Mouse (Mus musculus): Measurements from ENCODE around the gene N4bp2. TPM values are rescaled to one million over a fixed set of nuclear protein-coding genes. Genes with fewer than 3 reads are reported as not detected.

The N4bp2 gene
- polyA plus RNA-seq, 1 experiment, result 22.0 TPM

- no peak for DNase-seq
- H3K4me3 ChIP-seq (ENCODE audit: control insufficient read depth, insufficient read depth, low read length), result no peak overlapping the region
- no peaks in the 10 kb centered on the region for H3K4me1 ChIP-seq (replicated peaks; ENCODE audit: control insufficient read depth, insufficient read depth, low read length)
- TF ChIP-seq POLR2A (IDR thresholded peaks at IDR 0.05; ENCODE audit: control insufficient read depth, extremely low read depth, insufficient read depth, low read length, poor library complexity) (no peak), CTCF (IDR thresholded peaks at IDR 0.05; ENCODE audit: borderline replicate concordance, control insufficient read depth, extremely low read depth, insufficient read depth, low read length, poor library complexity) (no peak)
- no peaks in the 10 kb centered on the region for H3K27me3 ChIP-seq (ENCODE audit: control insufficient read depth, insufficient read depth, low read length)
- H3K36me3 ChIP-seq (ENCODE audit: control insufficient read depth, insufficient read depth, low read length), result no peaks in the 10 kb centered on the region
- no peak overlapping the region for H3K27ac ChIP-seq (ENCODE audit: control insufficient read depth, insufficient read depth, low read length)
- 94% methylated on average over 5 of the region's 5 CpGs for WGBS
These were observed 7.5 kb upstream of the N4bp2 start for GRCm38 (mm10) chr5:65755859-65756258.

GRCm38 (mm10) chr5:65757110-65757509 is 6.2 kb upstream of the N4bp2 start:
- no peaks in the 10 kb centered on the region for H3K27me3 ChIP-seq (ENCODE audit: control insufficient read depth, insufficient read depth, low read length)
- no peak overlapping the region for H3K4me3 ChIP-seq (ENCODE audit: control insufficient read depth, insufficient read depth, low read length)
- WGBS, result 94% methylated on average over 1 of the region's 1 CpGs
- no peaks in the 10 kb centered on the region for H3K36me3 ChIP-seq (ENCODE audit: control insufficient read depth, insufficient read depth, low read length)
- H3K27ac ChIP-seq (ENCODE audit: control insufficient read depth, insufficient read depth, low read length), result no peak overlapping the region
- DNase-seq, result no peak
- H3K4me1 ChIP-seq (replicated peaks; ENCODE audit: control insufficient read depth, insufficient read depth, low read length), result no peaks in the 10 kb centered on the region
- no peak for TF ChIP-seq CTCF (IDR thresholded peaks at IDR 0.05; ENCODE audit: borderline replicate concordance, control insufficient read depth, extremely low read depth, insufficient read depth, low read length, poor library complexity)
- no peak for TF ChIP-seq POLR2A (IDR thresholded peaks at IDR 0.05; ENCODE audit: control insufficient read depth, extremely low read depth, insufficient read depth, low read length, poor library complexity)

GRCm38 (mm10) chr5:65760041-65760440 is 3.3 kb upstream of the N4bp2 start:
- peaks cover 3% of the 10 kb centered on the region; the same call in 1 of the 2 replicates for H3K4me1 ChIP-seq (replicated peaks; ENCODE audit: control insufficient read depth, insufficient read depth, low read length)
- TF ChIP-seq CTCF (IDR thresholded peaks at IDR 0.05; ENCODE audit: borderline replicate concordance, control insufficient read depth, extremely low read depth, insufficient read depth, low read length, poor library complexity) (no peak), POLR2A (IDR thresholded peaks at IDR 0.05; ENCODE audit: control insufficient read depth, extremely low read depth, insufficient read depth, low read length, poor library complexity) (no peak)
- no peak overlapping the region for H3K27ac ChIP-seq (ENCODE audit: control insufficient read depth, insufficient read depth, low read length)
- WGBS, result 99% methylated on average over 4 of the region's 4 CpGs
- DNase-seq, result no peak
- no peak overlapping the region for H3K4me3 ChIP-seq (ENCODE audit: control insufficient read depth, insufficient read depth, low read length)
- H3K36me3 ChIP-seq (ENCODE audit: control insufficient read depth, insufficient read depth, low read length), result no peaks in the 10 kb centered on the region
- H3K27me3 ChIP-seq (ENCODE audit: control insufficient read depth, insufficient read depth, low read length), result no peaks in the 10 kb centered on the region

GRCm38 (mm10) chr5:65760599-65760998 is 2.7 kb upstream of the N4bp2 start:
- peaks cover 3% of the 10 kb centered on the region; the same call in 1 of the 2 replicates for H3K4me1 ChIP-seq (replicated peaks; ENCODE audit: control insufficient read depth, insufficient read depth, low read length)
- DNase-seq, result no peak
- WGBS, result 94% methylated on average over 2 of the region's 2 CpGs
- TF ChIP-seq CTCF (IDR thresholded peaks at IDR 0.05; ENCODE audit: borderline replicate concordance, control insufficient read depth, extremely low read depth, insufficient read depth, low read length, poor library complexity) (no peak), POLR2A (IDR thresholded peaks at IDR 0.05; ENCODE audit: control insufficient read depth, extremely low read depth, insufficient read depth, low read length, poor library complexity) (no peak)
- H3K4me3 ChIP-seq (ENCODE audit: control insufficient read depth, insufficient read depth, low read length), result no peak overlapping the region
- H3K36me3 ChIP-seq (ENCODE audit: control insufficient read depth, insufficient read depth, low read length), result no peaks in the 10 kb centered on the region
- no peak overlapping the region for H3K27ac ChIP-seq (ENCODE audit: control insufficient read depth, insufficient read depth, low read length)
- H3K27me3 ChIP-seq (ENCODE audit: control insufficient read depth, insufficient read depth, low read length), result no peaks in the 10 kb centered on the region

GRCm38 (mm10) chr5:65761020-65761419 is 2.3 kb upstream of the N4bp2 start:
- H3K4me3 ChIP-seq (ENCODE audit: control insufficient read depth, insufficient read depth, low read length), result no peak overlapping the region
- H3K27me3 ChIP-seq (ENCODE audit: control insufficient read depth, insufficient read depth, low read length), result no peaks in the 10 kb centered on the region
- no peaks in the 10 kb centered on the region for H3K36me3 ChIP-seq (ENCODE audit: control insufficient read depth, insufficient read depth, low read length)
- no peak for TF ChIP-seq CTCF (IDR thresholded peaks at IDR 0.05; ENCODE audit: borderline replicate concordance, control insufficient read depth, extremely low read depth, insufficient read depth, low read length, poor library complexity)
- no peak for TF ChIP-seq POLR2A (IDR thresholded peaks at IDR 0.05; ENCODE audit: control insufficient read depth, extremely low read depth, insufficient read depth, low read length, poor library complexity)
- no peak overlapping the region for H3K27ac ChIP-seq (ENCODE audit: control insufficient read depth, insufficient read depth, low read length)
- 94% methylated on average over 5 of the region's 5 CpGs for WGBS
- peaks cover 3% of the 10 kb centered on the region; the same call in 1 of the 2 replicates for H3K4me1 ChIP-seq (replicated peaks; ENCODE audit: control insufficient read depth, insufficient read depth, low read length)
- no peak for DNase-seq

GRCm38 (mm10) chr5:65761921-65762320 is 1.4 kb upstream of the N4bp2 start:
- Histone ChIP-seq H3K27me3 (ENCODE audit: control insufficient read depth, insufficient read depth, low read length) (no peaks in the 10 kb centered on the region), H3K4me3 (ENCODE audit: control insufficient read depth, insufficient read depth, low read length) (no peak overlapping the region), H3K36me3 (ENCODE audit: control insufficient read depth, insufficient read depth, low read length) (no peaks in the 10 kb centered on the region), H3K4me1 (replicated peaks; ENCODE audit: control insufficient read depth, insufficient read depth, low read length) (peaks cover 3% of the 10 kb centered on the region; the same call in 1 of the 2 replicates), H3K27ac (ENCODE audit: control insufficient read depth, insufficient read depth, low read length) (no peak overlapping the region)
- no peak for DNase-seq
- TF ChIP-seq CTCF (IDR thresholded peaks at IDR 0.05; ENCODE audit: borderline replicate concordance, control insufficient read depth, extremely low read depth, insufficient read depth, low read length, poor library complexity), result no peak
- TF ChIP-seq POLR2A (IDR thresholded peaks at IDR 0.05; ENCODE audit: control insufficient read depth, extremely low read depth, insufficient read depth, low read length, poor library complexity), result no peak

- H3K4me1 ChIP-seq (replicated peaks; ENCODE audit: control insufficient read depth, insufficient read depth, low read length), result peaks cover 3% of the 10 kb centered on the region; the same call in 1 of the 2 replicates
- TF ChIP-seq CTCF (IDR thresholded peaks at IDR 0.05; ENCODE audit: borderline replicate concordance, control insufficient read depth, extremely low read depth, insufficient read depth, low read length, poor library complexity) (no peak), POLR2A (IDR thresholded peaks at IDR 0.05; ENCODE audit: control insufficient read depth, extremely low read depth, insufficient read depth, low read length, poor library complexity) (no peak)
- H3K27me3 ChIP-seq (ENCODE audit: control insufficient read depth, insufficient read depth, low read length), result no peaks in the 10 kb centered on the region
- no peak overlapping the region for H3K4me3 ChIP-seq (ENCODE audit: control insufficient read depth, insufficient read depth, low read length)
- H3K27ac ChIP-seq (ENCODE audit: control insufficient read depth, insufficient read depth, low read length), result no peak overlapping the region
- 9% methylated on average over 3 of the region's 3 CpGs for WGBS
- DNase-seq, result no peak
- no peaks in the 10 kb centered on the region for H3K36me3 ChIP-seq (ENCODE audit: control insufficient read depth, insufficient read depth, low read length)
These were observed 635 bp upstream of the N4bp2 start for GRCm38 (mm10) chr5:65762686-65763085.
